Mouse (Mus musculus) bone marrow, adult 2 months (tissue): ENCODE results near the gene Rgl2. TPM values are rescaled to one million over a fixed set of nuclear protein-coding genes. Genes with fewer than 3 reads are reported as not detected.

Source experiments
- H3K27ac ChIP-seq: fragments of 200-500 bp; 2 replicates; pipeline ENCODE4 v1.5.1; 2012; ENCODE audit warnings: low read depth, mild to moderate bottlenecking, control low read depth, inconsistent platforms, low read length; ENCODE audit not compliant: control insufficient read depth, poor library complexity, insufficient read depth
- H3K4me1 ChIP-seq: fragments of 200-500 bp; 2 replicates; pipeline ENCODE4 v1.6.1; 2011; ENCODE audit warnings: low read length; ENCODE audit not compliant: control insufficient read depth, insufficient read depth
- H3K4me3 ChIP-seq: fragments of 200-500 bp; replicated peaks from 2 replicates; pipeline ENCODE3; 2011; ENCODE audit warnings: mild to moderate bottlenecking, low read depth, low read length, control low read depth; ENCODE audit not compliant: control insufficient read depth
- CTCF ChIP-seq: fragments of 200-500 bp; IDR thresholded peaks from 2 replicates; pipeline ENCODE4 v1.5.1; 2011; ENCODE audit warnings: low read length, control low read depth; ENCODE audit not compliant: control insufficient read depth, insufficient read depth
- POLR2A ChIP-seq: fragments of 200-500 bp; IDR thresholded peaks from 2 replicates; pipeline ENCODE4 v1.6.1; 2011; ENCODE audit warnings: low read depth, mild to moderate bottlenecking, control low read depth, low read length, borderline replicate concordance; ENCODE audit not compliant: control insufficient read depth
- WGBS: fragments of 180-500 bp; shearing (Covaris S2); methylation state at CpG from one replicate; pipeline ENCODE4 v1.1.7; 2018; 5-methylcytosine and 5-hydroxymethylcytosine counted together
- polyA plus RNA-seq: library from polyadenylated mRNA; stranded (reverse); fragments of >200 nt; gene quantifications from 2 replicates; pipeline ENCODE4 v1.2.4, GENCODE M21; 2011; ENCODE audit warnings: low replicate concordance; ENCODE audit not compliant: missing spikeins, insufficient read depth, insufficient read length

The Rgl2 gene
- polyA plus RNA-seq, 1 experiment: 173 TPM

- Histone ChIP-seq H3K27ac (peak overlapping the region; percentile 99), H3K4me3 (peak overlapping the region; percentile 93), H3K4me1 (no peaks in the 10 kb centered on the region; the same call in 1 of the 2 replicates)
- under 1% methylated on average over 45 of the region's 45 CpGs for WGBS
- TF ChIP-seq CTCF: no peak
- TF ChIP-seq POLR2A: no peak
Observed at GRCm38 (mm10) chr17:33930280-33931158, 1.2 kb downstream of the Rgl2 start.

GRCm38 (mm10) chr17:33931159-33931866, 2.0 kb downstream of the Rgl2 start:
- Histone ChIP-seq H3K27ac (peak overlapping the region; percentile 99), H3K4me1 (no peaks in the 10 kb centered on the region; the same call in 1 of the 2 replicates), H3K4me3 (peak overlapping the region; percentile 93)
- TF ChIP-seq CTCF (no peak), POLR2A (no peak)
- WGBS: 25% methylated on average over 18 of the region's 18 CpGs

GRCm38 (mm10) chr17:33931947-33932346, 2.6 kb downstream of the Rgl2 start:
- Histone ChIP-seq H3K27ac (no peak overlapping the region), H3K4me3 (no peak overlapping the region), H3K4me1 (no peaks in the 10 kb centered on the region; the same call in 1 of the 2 replicates)
- WGBS: 89% methylated on average over 11 of the region's 11 CpGs
- TF ChIP-seq POLR2A: no peak
- TF ChIP-seq CTCF: no peak

GRCm38 (mm10) chr17:33932448-33932847, 3.1 kb downstream of the Rgl2 start:
- Histone ChIP-seq H3K4me1 (no peaks in the 10 kb centered on the region; the same call in 1 of the 2 replicates), H3K4me3 (no peak overlapping the region), H3K27ac (no peak overlapping the region)
- TF ChIP-seq POLR2A (no peak), CTCF (no peak)
- WGBS: 92% methylated on average over 14 of the region's 14 CpGs

- 96% methylated on average over 15 of the region's 15 CpGs for WGBS
- no peak overlapping the region for H3K4me3 ChIP-seq
- H3K4me1 ChIP-seq: no peaks in the 10 kb centered on the region; the same call in 1 of the 2 replicates
- no peak overlapping the region for H3K27ac ChIP-seq
- TF ChIP-seq POLR2A (no peak), CTCF (no peak)
Observed at GRCm38 (mm10) chr17:33932970-33933369, 3.6 kb downstream of the Rgl2 start.

GRCm38 (mm10) chr17:33935422-33936055, 6.2 kb downstream of the Rgl2 start:
- Histone ChIP-seq H3K27ac (no peak overlapping the region), H3K4me1 (no peaks in the 10 kb centered on the region; the same call in 1 of the 2 replicates), H3K4me3 (no peak overlapping the region)
- WGBS: 92% methylated on average over 21 of the region's 21 CpGs
- TF ChIP-seq POLR2A: no peak
- no peak for TF ChIP-seq CTCF

GRCm38 (mm10) chr17:33936993-33937392, 7.7 kb downstream of the Rgl2 start:
- Histone ChIP-seq H3K4me3 (no peak overlapping the region), H3K27ac (no peak overlapping the region; the same call in 1 of the 2 replicates), H3K4me1 (no peaks in the 10 kb centered on the region; the same call in 1 of the 2 replicates)
- TF ChIP-seq POLR2A (no peak), CTCF (no peak)
- 90% methylated on average over 15 of the region's 15 CpGs for WGBS
